Mouse (Mus musculus) forebrain, embryonic 13.5 days (tissue): ENCODE results near the gene Pear1. TPM values are rescaled to one million over a fixed set of nuclear protein-coding genes. Genes with fewer than 3 reads are reported as not detected.

ENCODE experiments used
- polyA plus RNA-seq: library from polyadenylated mRNA; unstranded; fragments of >200 nt; fragmentation: Nextera tagmentation; extraction: Ambion mirVana; gene quantifications from 2 replicates; pipeline ENCODE4 v1.2.1, GENCODE M21; 2015

Gene Pear1
- polyA plus RNA-seq, 1 experiment from 2014 or later: 4.8 TPM

Other genes starting within 250 kb of the Pear1 start
- gene Arhgef11, start 206.7 kb downstream of the Pear1 start, polyA plus RNA-seq: 18.2 and 20.4 TPM in 2 replicates
- 0.35 and 0.58 TPM in 2 replicates for gene Lrrc71, start 75.7 kb downstream of the Pear1 start, polyA plus RNA-seq
- gene Ntrk1, start 29.1 kb downstream of the Pear1 start, polyA plus RNA-seq: 0.53 and 0.88 TPM in 2 replicates
- 0.33 and 0.43 TPM in 2 replicates for gene Insrr, start 27.4 kb downstream of the Pear1 start, polyA plus RNA-seq
- not detected in 2 replicates for gene Sh2d2a, start 22.4 kb upstream of the Pear1 start, polyA plus RNA-seq
- gene Prcc, start 61.3 kb upstream of the Pear1 start, polyA plus RNA-seq: 14.5 TPM in 2 replicates
- gene Hdgf, start 82.0 kb upstream of the Pear1 start, polyA plus RNA-seq: 106 and 147 TPM in 2 replicates
- gene Mrpl24, start 95.2 kb upstream of the Pear1 start, polyA plus RNA-seq: 70.2 and 77.2 TPM in 2 replicates
- gene Isg20l2, start 106.0 kb upstream of the Pear1 start, polyA plus RNA-seq: 61.8 and 63.0 TPM in 2 replicates
- gene Rrnad1, start 106.4 kb upstream of the Pear1 start, polyA plus RNA-seq: 20.7 and 22.7 TPM in 2 replicates
- 67.1 and 89.5 TPM in 2 replicates for gene Crabp2, start 124.4 kb upstream of the Pear1 start, polyA plus RNA-seq
- gene Nes, start 146.8 kb upstream of the Pear1 start, polyA plus RNA-seq: 76.3 and 79.9 TPM in 2 replicates
- 9.5 and 9.6 TPM in 2 replicates for gene Bcan, start 175.9 kb upstream of the Pear1 start, polyA plus RNA-seq
- 0.11 and 0.36 TPM in 2 replicates for gene Hapln2, start 203.3 kb upstream of the Pear1 start, polyA plus RNA-seq
- gene Gpatch4, start 218.8 kb upstream of the Pear1 start, polyA plus RNA-seq: 29.7 and 30.7 TPM in 2 replicates
- 154 and 157 TPM in 2 replicates for gene Naxe, start 234.2 kb upstream of the Pear1 start, polyA plus RNA-seq